Mouse (Mus musculus) lung, embryonic 14.5 days (tissue): ENCODE data around the gene Ets2. TPM values are rescaled to one million over a fixed set of nuclear protein-coding genes. Genes with fewer than 3 reads are reported as not detected.
"Not testable (repeated sequence)": the region's sequence is repeated elsewhere in the genome, so short reads cannot be mapped to it uniquely, and the experiment has no call there.

ENCODE experiments used
- ATAC-seq: fragments of 200-750 bp; cut with Nextera tagmentation; 2 replicates; pipeline ENCODE4 v1.8.0; 2017; ENCODE audit warnings: mild to moderate bottlenecking, moderate TSS enrichment, moderate library complexity; ENCODE audit not compliant: insufficient read depth
- DNase-seq: peaks from one replicate; pipeline ENCODE4 v3.0.0-alpha.2; 2015
- H3K27ac ChIP-seq: fragments of 300-500 bp; sonication (generic); 2 replicates; pipeline ENCODE4 v1.5.1; 2014; ENCODE audit warnings: low read depth, mild to moderate bottlenecking, moderate library complexity
- H3K27me3 ChIP-seq: fragments of 300-500 bp; sonication (generic); 2 replicates; pipeline ENCODE4 v1.6.1; 2014; ENCODE audit warnings: low read length, control low read depth; ENCODE audit not compliant: insufficient read depth
- H3K36me3 ChIP-seq: fragments of 300-500 bp; sonication (generic); 2 replicates; pipeline ENCODE4 v1.6.1; 2014; ENCODE audit warnings: control low read depth; ENCODE audit not compliant: insufficient read depth
- H3K4me1 ChIP-seq: fragments of 300-500 bp; sonication (generic); 2 replicates; pipeline ENCODE4 v1.6.1; 2014; ENCODE audit warnings: antibody characterized with exemption, control low read depth; ENCODE audit not compliant: insufficient read depth
- H3K4me2 ChIP-seq: fragments of 300-500 bp; sonication (generic); 2 replicates; pipeline ENCODE4 v1.6.1; 2014; ENCODE audit warnings: mild to moderate bottlenecking
- H3K4me3 ChIP-seq: fragments of 300-500 bp; sonication (generic); 2 replicates; pipeline ENCODE4 v1.5.1; 2014; ENCODE audit warnings: low read depth, low read length
- H3K9ac ChIP-seq: fragments of 300-500 bp; sonication (generic); 2 replicates; pipeline ENCODE4 v1.6.1; 2014
- H3K9me3 ChIP-seq: fragments of 300-500 bp; sonication (generic); 2 replicates; pipeline ENCODE4 v1.6.1; 2016; ENCODE audit warnings: low read depth, low read length, control low read depth
- CTCF ChIP-seq: IDR thresholded peaks from 2 replicates; pipeline ENCODE4 v1.5.1; 2016; ENCODE audit warnings: antibody characterized with exemption, low read depth
- WGBS: fragments of 180-500 bp; shearing (Covaris S2); extraction: QIAGEN DNeasy Blood & Tissue Kit; methylation state at CpG from one replicate; pipeline ENCODE4 v1.1.7; 2014; 5-methylcytosine and 5-hydroxymethylcytosine counted together
- polyA plus RNA-seq: library from polyadenylated mRNA; unstranded; fragments of >200 nt; fragmentation: Nextera tagmentation; extraction: Ambion mirVana; gene quantifications from 2 replicates; pipeline ENCODE4 v1.2.1, GENCODE M21; 2014

The Ets2 gene
- polyA plus RNA-seq, 1 experiment from 2014 or later, result 72.6 TPM

- no peaks in the 10 kb centered on the region for H3K36me3 ChIP-seq
- peak; percentile 44 for DNase-seq
- H3K4me1 ChIP-seq, result peaks cover 16% of the 10 kb centered on the region
- 63% methylated on average over 9 of the region's 9 CpGs for WGBS
- no peaks in the 10 kb centered on the region for H3K27me3 ChIP-seq
- no peak overlapping the region for H3K27ac ChIP-seq
- H3K4me2 ChIP-seq, result no peak overlapping the region
- TF ChIP-seq CTCF, result no peak
- no peak overlapping the region for H3K4me3 ChIP-seq
- no peak for ATAC-seq
- no peaks in the 10 kb centered on the region for H3K9me3 ChIP-seq
- no peak overlapping the region for H3K9ac ChIP-seq
Observed at GRCm38 (mm10) chr16:95752502-95752901, 50.6 kb downstream of the Ets2 start.

GRCm38 (mm10) chr16:95753295-95753694 is 51.4 kb downstream of the Ets2 start:
- no peak for TF ChIP-seq CTCF
- DNase-seq, result peak; percentile 53
- no peak overlapping the region for H3K27ac ChIP-seq

GRCm38 (mm10) chr16:95759151-95759987 is 57.5 kb downstream of the Ets2 start:
- no peaks in the 10 kb centered on the region for H3K9me3 ChIP-seq
- no peak overlapping the region for H3K4me3 ChIP-seq
- TF ChIP-seq CTCF, result no peak
- 85% methylated on average over 8 of the region's 8 CpGs for WGBS
- H3K27me3 ChIP-seq, result no peaks in the 10 kb centered on the region
- no peak overlapping the region for H3K4me2 ChIP-seq
- ATAC-seq (no peak), DNase-seq (no peak)
- H3K36me3 ChIP-seq, result no peaks in the 10 kb centered on the region
- no peak overlapping the region for H3K27ac ChIP-seq
- no peak overlapping the region for H3K9ac ChIP-seq
- no peaks in the 10 kb centered on the region for H3K4me1 ChIP-seq

More at GRCm38 (mm10) chr16:95753295-95753694, 51.4 kb downstream of the Ets2 start:
- peak; percentile 21; the same call in 1 of the 2 replicates for ATAC-seq
- peaks cover 16% of the 10 kb centered on the region for H3K4me1 ChIP-seq
- no peaks in the 10 kb centered on the region for H3K36me3 ChIP-seq
- no peak overlapping the region for H3K4me3 ChIP-seq
- H3K4me2 ChIP-seq, result no peak overlapping the region
- no peak overlapping the region for H3K9ac ChIP-seq
- no peaks in the 10 kb centered on the region for H3K27me3 ChIP-seq
- H3K9me3 ChIP-seq, result no peaks in the 10 kb centered on the region
- WGBS, result 22% methylated on average over 7 of the region's 7 CpGs

- no peak overlapping the region for H3K27ac ChIP-seq
- TF ChIP-seq CTCF, result no peak
- WGBS, result 60% methylated on average over 6 of the region's 6 CpGs
Observed at GRCm38 (mm10) chr16:95759988-95760391, 58.1 kb downstream of the Ets2 start.

GRCm38 (mm10) chr16:95761742-95762141 is 59.9 kb downstream of the Ets2 start:
- 66% methylated on average over 6 of the region's 6 CpGs for WGBS

More at GRCm38 (mm10) chr16:95759988-95760391, 58.1 kb downstream of the Ets2 start:
- ATAC-seq (no peak), DNase-seq (no peak)
- H3K4me2 ChIP-seq, result no peak overlapping the region
- H3K9ac ChIP-seq, result no peak overlapping the region
- H3K4me1 ChIP-seq, result no peaks in the 10 kb centered on the region
- H3K36me3 ChIP-seq, result no peaks in the 10 kb centered on the region
- no peaks in the 10 kb centered on the region for H3K27me3 ChIP-seq
- H3K9me3 ChIP-seq, result no peaks in the 10 kb centered on the region
- H3K4me3 ChIP-seq, result no peak overlapping the region

GRCm38 (mm10) chr16:95763201-95763600 is 61.3 kb downstream of the Ets2 start:
- Histone ChIP-seq H3K36me3 (no peaks in the 10 kb centered on the region), H3K4me1 (no peaks in the 10 kb centered on the region), H3K9me3 (no peaks in the 10 kb centered on the region), H3K27ac (no peak overlapping the region), H3K4me3 (no peak overlapping the region), H3K27me3 (no peaks in the 10 kb centered on the region), H3K9ac (no peak overlapping the region), H3K4me2 (no peak overlapping the region)
- DNase-seq (no peak), ATAC-seq (no peak)
- WGBS, result 69% methylated on average over 6 of the region's 6 CpGs
- TF ChIP-seq CTCF, result no peak

More at GRCm38 (mm10) chr16:95761742-95762141, 59.9 kb downstream of the Ets2 start:
- Histone ChIP-seq H3K36me3 (no peaks in the 10 kb centered on the region), H3K9me3 (no peaks in the 10 kb centered on the region), H3K4me3 (no peak overlapping the region), H3K9ac (no peak overlapping the region), H3K27ac (no peak overlapping the region), H3K27me3 (no peaks in the 10 kb centered on the region), H3K4me2 (no peak overlapping the region), H3K4me1 (no peaks in the 10 kb centered on the region)
- no peak for TF ChIP-seq CTCF
- ATAC-seq (no peak), DNase-seq (no peak)

GRCm38 (mm10) chr16:95764041-95764440 is 62.2 kb downstream of the Ets2 start:
- not testable (repeated sequence) for H3K27ac ChIP-seq, H3K4me1 ChIP-seq, H3K36me3 ChIP-seq, DNase-seq, H3K4me2 ChIP-seq, H3K4me3 ChIP-seq, H3K9ac ChIP-seq, ATAC-seq, H3K9me3 ChIP-seq, H3K27me3 ChIP-seq
- WGBS, result 58% methylated on average over 8 of the region's 8 CpGs
